Mouse (Mus musculus): ENCODE results near the gene Zfp131. TPM values are rescaled to one million over a fixed set of nuclear protein-coding genes. Genes with fewer than 3 reads are reported as not detected.

Zfp131 gene
- polyA plus RNA-seq, 1 experiment from 2014 or later = 32.2 TPM

- H3K4me1 ChIP-seq (replicated peaks) = peaks cover 6% of the 10 kb centered on the region
- H3K27me3 ChIP-seq = no peaks in the 10 kb centered on the region
- ATAC-seq (ENCODE audit: low FRiP score, low read depth) = no peak
- no peak overlapping the region for H3K4me3 ChIP-seq
- no peak overlapping the region for H3K4me2 ChIP-seq
- H3K36me3 ChIP-seq = no peaks in the 10 kb centered on the region
- H3K9ac ChIP-seq = no peak overlapping the region
- H3K27ac ChIP-seq (replicated peaks) = no peak overlapping the region
- no peaks in the 10 kb centered on the region for H3K9me3 ChIP-seq
- WGBS = 91% methylated on average over 4 of the region's 4 CpGs
Observed at GRCm38 (mm10) chr13:119746930-119747329, 43.8 kb downstream of the Zfp131 start.

- WGBS = 83% methylated on average over 3 of the region's 3 CpGs
- no peak for ATAC-seq (ENCODE audit: low FRiP score, low read depth)
Observed at GRCm38 (mm10) chr13:119743470-119743869, 47.2 kb downstream of the Zfp131 start.

GRCm38 (mm10) chr13:119742711-119743415, 47.8 kb downstream of the Zfp131 start:
- H3K9me3 ChIP-seq = no peaks in the 10 kb centered on the region
- no peak for ATAC-seq (ENCODE audit: low FRiP score, low read depth)
- H3K36me3 ChIP-seq = no peaks in the 10 kb centered on the region
- peaks cover 13% of the 10 kb centered on the region for H3K4me1 ChIP-seq (replicated peaks)
- no peak overlapping the region for H3K9ac ChIP-seq
- 90% methylated on average over 6 of the region's 6 CpGs for WGBS
- H3K27ac ChIP-seq (replicated peaks) = no peak overlapping the region
- H3K27me3 ChIP-seq = no peaks in the 10 kb centered on the region
- no peak overlapping the region for H3K4me2 ChIP-seq
- no peak overlapping the region for H3K4me3 ChIP-seq

More at GRCm38 (mm10) chr13:119743470-119743869, 47.2 kb downstream of the Zfp131 start:
- H3K9me3 ChIP-seq = no peaks in the 10 kb centered on the region
- H3K4me3 ChIP-seq = no peak overlapping the region
- no peak overlapping the region for H3K27ac ChIP-seq (replicated peaks)
- H3K9ac ChIP-seq = no peak overlapping the region
- H3K27me3 ChIP-seq = no peaks in the 10 kb centered on the region
- H3K36me3 ChIP-seq = no peaks in the 10 kb centered on the region
- H3K4me2 ChIP-seq = no peak overlapping the region
- H3K4me1 ChIP-seq (replicated peaks) = peaks cover 13% of the 10 kb centered on the region

GRCm38 (mm10) chr13:119741390-119742237, 49.1 kb downstream of the Zfp131 start:
- H3K4me2 ChIP-seq = peak overlapping the region; percentile 53
- peak; percentile 68 for ATAC-seq (ENCODE audit: low FRiP score, low read depth)
- H3K27me3 ChIP-seq = no peaks in the 10 kb centered on the region
- 2% methylated on average over 19 of the region's 19 CpGs for WGBS
- peak overlapping the region; percentile 21 for H3K4me3 ChIP-seq
- H3K27ac ChIP-seq (replicated peaks) = peak overlapping the region; percentile 37; the same call in 1 of the 2 replicates
- peaks cover 18% of the 10 kb centered on the region for H3K4me1 ChIP-seq (replicated peaks)
- no peaks in the 10 kb centered on the region for H3K36me3 ChIP-seq
- H3K9ac ChIP-seq = peak overlapping the region; percentile 6; the same call in 1 of the 2 replicates
- no peaks in the 10 kb centered on the region for H3K9me3 ChIP-seq

GRCm38 (mm10) chr13:119731448-119731847, 59.2 kb downstream of the Zfp131 start:
- H3K4me3 ChIP-seq = no peak overlapping the region
- no peaks in the 10 kb centered on the region for H3K9me3 ChIP-seq
- peak overlapping the region; percentile 57 for H3K27ac ChIP-seq (replicated peaks)
- no peaks in the 10 kb centered on the region for H3K4me1 ChIP-seq (replicated peaks)
- no peak overlapping the region for H3K4me2 ChIP-seq
- no peak overlapping the region for H3K9ac ChIP-seq
- 19% methylated on average over 6 of the region's 6 CpGs for WGBS
- ATAC-seq (ENCODE audit: low FRiP score, low read depth) = no peak
- no peaks in the 10 kb centered on the region for H3K27me3 ChIP-seq
- H3K36me3 ChIP-seq = no peaks in the 10 kb centered on the region

GRCm38 (mm10) chr13:119729406-119729805, 61.3 kb downstream of the Zfp131 start:
- ATAC-seq (ENCODE audit: low FRiP score, low read depth) = no peak
- Histone ChIP-seq H3K27ac (replicated peaks) (no peak overlapping the region), H3K4me3 (no peak overlapping the region), H3K4me1 (replicated peaks) (no peaks in the 10 kb centered on the region), H3K4me2 (no peak overlapping the region), H3K9ac (no peak overlapping the region), H3K9me3 (no peaks in the 10 kb centered on the region), H3K27me3 (no peaks in the 10 kb centered on the region), H3K36me3 (no peaks in the 10 kb centered on the region)
- 94% methylated on average over 7 of the region's 7 CpGs for whole genome bisulfite sequencing

- Histone ChIP-seq H3K27me3 (no peaks in the 10 kb centered on the region), H3K9ac (no peak overlapping the region), H3K4me2 (no peak overlapping the region), H3K9me3 (no peaks in the 10 kb centered on the region), H3K4me1 (replicated peaks) (no peaks in the 10 kb centered on the region), H3K27ac (replicated peaks) (no peak overlapping the region), H3K36me3 (no peaks in the 10 kb centered on the region), H3K4me3 (no peak overlapping the region)
- 70% methylated on average over 26 of the region's 26 CpGs for WGBS
- 0 out of 2 replicates have a peak, but pooled peaks have one; percentile 36 for ATAC-seq (ENCODE audit: low FRiP score, low read depth)
Observed at GRCm38 (mm10) chr13:119727608-119728387, 62.9 kb downstream of the Zfp131 start.

- H3K36me3 ChIP-seq = no peaks in the 10 kb centered on the region
- H3K27me3 ChIP-seq = no peaks in the 10 kb centered on the region
- no peak overlapping the region for H3K9ac ChIP-seq
- no peak for ATAC-seq (ENCODE audit: low FRiP score, low read depth)
- H3K4me1 ChIP-seq (replicated peaks) = no peaks in the 10 kb centered on the region
- WGBS = 88% methylated on average over 7 of the region's 7 CpGs
- no peak overlapping the region for H3K4me3 ChIP-seq
- H3K9me3 ChIP-seq = no peaks in the 10 kb centered on the region
- H3K27ac ChIP-seq (replicated peaks) = no peak overlapping the region
- no peak overlapping the region for H3K4me2 ChIP-seq
Observed at GRCm38 (mm10) chr13:119724541-119724940, 66.1 kb downstream of the Zfp131 start.

GRCm38 (mm10) chr13:119723368-119723767, 67.3 kb downstream of the Zfp131 start:
- H3K9ac ChIP-seq = no peak overlapping the region
- ATAC-seq (ENCODE audit: low FRiP score, low read depth) = no peak
- no peak overlapping the region for H3K4me3 ChIP-seq
- no peaks in the 10 kb centered on the region for H3K9me3 ChIP-seq
- no peak overlapping the region for H3K4me2 ChIP-seq
- no peaks in the 10 kb centered on the region for H3K36me3 ChIP-seq
- no peaks in the 10 kb centered on the region for H3K27me3 ChIP-seq
- 95% methylated on average over 5 of the region's 5 CpGs for WGBS
- H3K4me1 ChIP-seq (replicated peaks) = no peaks in the 10 kb centered on the region
- no peak overlapping the region for H3K27ac ChIP-seq (replicated peaks)

- Histone ChIP-seq H3K9me3 (no peaks in the 10 kb centered on the region), H3K9ac (no peak overlapping the region), H3K4me3 (no peak overlapping the region), H3K27me3 (no peaks in the 10 kb centered on the region), H3K4me2 (no peak overlapping the region), H3K4me1 (replicated peaks) (no peaks in the 10 kb centered on the region), H3K27ac (replicated peaks) (no peak overlapping the region), H3K36me3 (no peaks in the 10 kb centered on the region)
- 87% methylated on average over 3 of the region's 3 CpGs for WGBS
- ATAC-seq (ENCODE audit: low FRiP score, low read depth) = no peak
Observed at GRCm38 (mm10) chr13:119722447-119722846, 68.2 kb downstream of the Zfp131 start.

GRCm38 (mm10) chr13:119716105-119716504, 74.6 kb downstream of the Zfp131 start:
- Histone ChIP-seq H3K9ac (no peak overlapping the region), H3K36me3 (peaks cover 12% of the 10 kb centered on the region), H3K9me3 (no peaks in the 10 kb centered on the region), H3K27me3 (no peaks in the 10 kb centered on the region), H3K4me1 (replicated peaks) (no peaks in the 10 kb centered on the region), H3K4me3 (no peak overlapping the region), H3K4me2 (no peak overlapping the region), H3K27ac (replicated peaks) (no peak overlapping the region)
- WGBS = 90% methylated on average over 2 of the region's 2 CpGs
- no peak for ATAC-seq (ENCODE audit: low FRiP score, low read depth)
